Mouse (Mus musculus) embryonic facial prominence, embryonic 11.5 days (tissue): ENCODE results near the gene Pkd2. TPM values are rescaled to one million over a fixed set of nuclear protein-coding genes. Genes with fewer than 3 reads are reported as not detected.
A peak's percentile ranks its signal among the peaks of the same experiment; 100 is the strongest.

Experiments
- ATAC-seq: fragments of 200-750 bp; cut with Nextera tagmentation; replicated peaks from 2 replicates; pipeline ENCODE4 v1.8.0; 2017; ENCODE audit warnings: low read depth; ENCODE audit not compliant: insufficient number of reproducible peaks, low FRiP score, low TSS enrichment
- DNase-seq: peaks from one replicate; pipeline ENCODE4 v3.0.0-alpha.2; 2015; ENCODE audit warnings: low spot score
- H3K27ac ChIP-seq: fragments of 300-500 bp; sonication (generic); replicated peaks from 2 replicates; pipeline ENCODE4 v1.5.1; 2014; ENCODE audit warnings: mild to moderate bottlenecking, low read depth, low read length, control low read depth
- H3K27me3 ChIP-seq: fragments of 300-500 bp; sonication (generic); 2 replicates; pipeline ENCODE4 v1.6.1; 2014; ENCODE audit warnings: mild to moderate bottlenecking, low read length, moderate library complexity, mixed read lengths; ENCODE audit not compliant: control insufficient read depth, insufficient read depth
- H3K36me3 ChIP-seq: fragments of 300-500 bp; sonication (generic); replicated peaks from 2 replicates; pipeline ENCODE4 v1.6.1; 2014; ENCODE audit warnings: low read depth, mild to moderate bottlenecking, low read length, moderate library complexity, mixed read lengths; ENCODE audit not compliant: control insufficient read depth, insufficient read depth
- H3K4me1 ChIP-seq: fragments of 300-500 bp; sonication (generic); 2 replicates; pipeline ENCODE4 v1.6.1; 2014; ENCODE audit warnings: low read length, mixed read lengths; ENCODE audit not compliant: control insufficient read depth, insufficient read depth
- H3K4me2 ChIP-seq: fragments of 300-500 bp; sonication (generic); 2 replicates; pipeline ENCODE4 v1.6.1; 2014; ENCODE audit warnings: low read depth, mild to moderate bottlenecking, control low read depth, low read length, moderate library complexity
- H3K4me3 ChIP-seq: fragments of 300-500 bp; sonication (generic); 2 replicates; pipeline ENCODE4 v1.5.1; 2014; ENCODE audit warnings: low read depth, low read length, control low read depth
- H3K9ac ChIP-seq: fragments of 300-500 bp; sonication (generic); replicated peaks from 2 replicates; pipeline ENCODE4 v1.6.1; 2014; ENCODE audit warnings: mild to moderate bottlenecking, control low read depth, low read length
- H3K9me3 ChIP-seq: fragments of 300-500 bp; sonication (generic); replicated peaks from 2 replicates; pipeline ENCODE4 v1.6.1; 2016; ENCODE audit warnings: mild to moderate bottlenecking, low read length, inconsistent platforms, mixed read lengths; ENCODE audit not compliant: control insufficient read depth
- WGBS: fragments of 180-500 bp; shearing (Covaris S2); extraction: QIAGEN DNeasy Blood & Tissue Kit; methylation state at CpG from one replicate; pipeline ENCODE4 v1.1.7; 2014; 5-methylcytosine and 5-hydroxymethylcytosine counted together
- polyA plus RNA-seq: library from polyadenylated mRNA; unstranded; fragments of >200 nt; fragmentation: Nextera tagmentation; extraction: Ambion mirVana; gene quantifications from 2 replicates; pipeline ENCODE4 v1.2.1, GENCODE M21; 2014

Gene Pkd2
- polyA plus RNA-seq, 1 experiment from 2014 or later = 18.7 TPM

- H3K4me3 ChIP-seq = no peak overlapping the region
- no peak overlapping the region for H3K4me2 ChIP-seq
- H3K9me3 ChIP-seq = no peaks in the 10 kb centered on the region
- no peaks in the 10 kb centered on the region for H3K4me1 ChIP-seq
- no peak for DNase-seq
- 87% methylated on average over 5 of the region's 5 CpGs for WGBS
- ATAC-seq = no peak
- H3K36me3 ChIP-seq = peaks cover 6% of the 10 kb centered on the region
- H3K9ac ChIP-seq = no peak overlapping the region
- H3K27ac ChIP-seq = no peak overlapping the region
- no peaks in the 10 kb centered on the region for H3K27me3 ChIP-seq
Observed at GRCm38 (mm10) chr5:104468586-104468985, 9.3 kb downstream of the Pkd2 start.

GRCm38 (mm10) chr5:104470981-104471391 lies 11.7 kb downstream of the Pkd2 start:
- 91% methylated on average over 5 of the region's 5 CpGs for WGBS
- H3K4me1 ChIP-seq = no peaks in the 10 kb centered on the region
- ATAC-seq = no peak

GRCm38 (mm10) chr5:104472371-104472770 lies 13.1 kb downstream of the Pkd2 start:
- Histone ChIP-seq H3K36me3 (peaks cover 6% of the 10 kb centered on the region), H3K27ac (no peak overlapping the region), H3K9me3 (no peaks in the 10 kb centered on the region), H3K4me3 (no peak overlapping the region), H3K4me2 (no peak overlapping the region), H3K9ac (no peak overlapping the region), H3K4me1 (no peaks in the 10 kb centered on the region), H3K27me3 (no peaks in the 10 kb centered on the region)
- DNase-seq = peak; percentile 25
- 97% methylated on average over 8 of the region's 8 CpGs for WGBS
- ATAC-seq = 0 out of 2 replicates have a peak, but pooled peaks have one; percentile 34

More at GRCm38 (mm10) chr5:104470981-104471391, 11.7 kb downstream of the Pkd2 start:
- Histone ChIP-seq H3K9me3 (no peaks in the 10 kb centered on the region), H3K27me3 (no peaks in the 10 kb centered on the region), H3K36me3 (peaks cover 6% of the 10 kb centered on the region), H3K4me2 (no peak overlapping the region), H3K9ac (no peak overlapping the region), H3K27ac (no peak overlapping the region), H3K4me3 (no peak overlapping the region)
- DNase-seq = no peak

- no peak overlapping the region for H3K4me2 ChIP-seq
- no peaks in the 10 kb centered on the region for H3K27me3 ChIP-seq
Observed at GRCm38 (mm10) chr5:104480367-104480766, 21.1 kb downstream of the Pkd2 start.

GRCm38 (mm10) chr5:104482856-104483255 lies 23.6 kb downstream of the Pkd2 start:
- Histone ChIP-seq H3K4me3 (no peak overlapping the region), H3K9ac (no peak overlapping the region), H3K27me3 (no peaks in the 10 kb centered on the region), H3K9me3 (no peaks in the 10 kb centered on the region), H3K27ac (no peak overlapping the region), H3K4me1 (no peaks in the 10 kb centered on the region), H3K4me2 (no peak overlapping the region), H3K36me3 (peaks cover 2% of the 10 kb centered on the region; the same call in 1 of the 2 replicates)
- WGBS = 86% methylated on average over 8 of the region's 8 CpGs
- ATAC-seq = no peak
- DNase-seq = no peak

More at GRCm38 (mm10) chr5:104480367-104480766, 21.1 kb downstream of the Pkd2 start:
- WGBS = 81% methylated on average over 7 of the region's 7 CpGs
- DNase-seq (no peak), ATAC-seq (no peak)
- Histone ChIP-seq H3K9ac (no peak overlapping the region), H3K4me3 (no peak overlapping the region), H3K4me1 (no peaks in the 10 kb centered on the region), H3K9me3 (no peaks in the 10 kb centered on the region), H3K27ac (no peak overlapping the region), H3K36me3 (peaks cover 2% of the 10 kb centered on the region; the same call in 1 of the 2 replicates)

- Histone ChIP-seq H3K9me3 (no peaks in the 10 kb centered on the region), H3K4me2 (no peak overlapping the region), H3K27me3 (no peaks in the 10 kb centered on the region), H3K4me1 (no peaks in the 10 kb centered on the region), H3K27ac (no peak overlapping the region), H3K4me3 (no peak overlapping the region), H3K9ac (no peak overlapping the region), H3K36me3 (no peaks in the 10 kb centered on the region; the same call in none of the 2 replicates)
- no peak for ATAC-seq
- 86% methylated on average over 5 of the region's 5 CpGs for WGBS
- DNase-seq = no peak
Observed at GRCm38 (mm10) chr5:104491561-104491960, 32.3 kb downstream of the Pkd2 start.

GRCm38 (mm10) chr5:104504883-104505282 lies 45.6 kb downstream of the Pkd2 start:
- H3K36me3 ChIP-seq = 0 out of 2 replicates have a peak, but pooled peaks cover 2% of the 10 kb centered on the region
- no peaks in the 10 kb centered on the region for H3K4me1 ChIP-seq
- no peak overlapping the region for H3K4me3 ChIP-seq
- no peaks in the 10 kb centered on the region for H3K9me3 ChIP-seq
- H3K27ac ChIP-seq = no peak overlapping the region
- DNase-seq = no peak
- 93% methylated on average over 2 of the region's 2 CpGs for WGBS
- H3K27me3 ChIP-seq = no peaks in the 10 kb centered on the region
- no peak overlapping the region for H3K4me2 ChIP-seq
- H3K9ac ChIP-seq = no peak overlapping the region
- no peak for ATAC-seq

- Histone ChIP-seq H3K4me3 (peak overlapping the region; percentile 81), H3K27ac (no peak overlapping the region), H3K27me3 (no peaks in the 10 kb centered on the region), H3K9ac (0 out of 2 replicates have a peak overlapping the region, but pooled peaks have one; percentile 40), H3K9me3 (no peaks in the 10 kb centered on the region), H3K36me3 (no peaks in the 10 kb centered on the region), H3K4me1 (no peaks in the 10 kb centered on the region), H3K4me2 (no peak overlapping the region)
- ATAC-seq = peak; percentile 19; the same call in 1 of the 2 replicates
- WGBS = 0% methylated on average over 2 of the region's 2 CpGs
- DNase-seq = no peak
Observed at GRCm38 (mm10) chr5:104507829-104508194, 48.6 kb downstream of the Pkd2 start.
